Mouse (Mus musculus) layer of hippocampus, adult 8-10 months (tissue): Measurements from ENCODE around the gene Retreg1. TPM values are rescaled to one million over a fixed set of nuclear protein-coding genes. Genes with fewer than 3 reads are reported as not detected.
A peak's percentile ranks its signal among the peaks of the same experiment; 100 is the strongest.
"Not testable (repeated sequence)": the region's sequence is repeated elsewhere in the genome, so short reads cannot be mapped to it uniquely, and the experiment has no call there.

Experiments used
- DNase-seq, 2 experiments: peaks; one replicate each; pipeline ENCODE4 v3.0.0; 2022; ENCODE audit warnings: low spot score in 2 of 2
- microRNA-seq, 2 experiments: library from miRNA; unstranded; fragments of <30 nt; microRNA quantifications; one replicate each; pipeline ENCODE4 v1.2.0; 2022
- total RNA-seq, 4 experiments: library from RNA; stranded (reverse); gene quantifications; 2 replicates each; pipeline ENCODE4 v1.2.4; 2022

Retreg1 gene
- total RNA-seq, 4 experiments from 2014 or later: 33.9 to 36.7 (median 35.5) TPM

- no peak for DNase-seq
Observed at GRCm38 (mm10) chr15:25984734-25985492, 141.9 kb downstream of the Retreg1 start.

GRCm38 (mm10) chr15:25992992-25993727 lies 150.2 kb downstream of the Retreg1 start:
- peak in 1 of 2 experiments; percentile 68 for DNase-seq

DNA sequence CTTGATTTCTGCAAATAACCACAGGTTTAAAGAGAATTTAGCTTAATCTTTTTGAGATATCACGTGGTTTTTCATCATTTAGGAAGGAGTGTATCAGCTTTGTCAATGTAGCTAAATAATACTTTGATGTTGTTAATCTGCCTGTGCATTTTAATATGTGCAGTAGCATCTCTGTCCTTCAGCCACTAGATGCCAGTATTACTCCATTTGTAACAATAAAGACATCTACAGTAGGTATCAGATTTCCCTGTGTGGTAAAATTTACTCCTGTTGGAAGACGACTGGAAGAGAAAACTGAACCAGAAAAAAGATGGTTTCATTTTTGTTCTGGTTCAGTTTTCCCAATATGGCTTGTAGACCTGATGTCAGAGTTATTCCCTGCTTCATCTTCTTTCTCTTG lies 152.5 kb downstream of the Retreg1 start:
- no peak for DNase-seq

- DNase-seq: not testable (repeated sequence)
Observed at GRCm38 (mm10) chr15:25999545-25999944, 156.6 kb downstream of the Retreg1 start.

- DNase-seq: no peak
Observed at GRCm38 (mm10) chr15:26008621-26009020, 165.6 kb downstream of the Retreg1 start.

GRCm38 (mm10) chr15:26012891-26013290 lies 169.9 kb downstream of the Retreg1 start:
- DNase-seq: no peak

GRCm38 (mm10) chr15:26015979-26016665 lies 173.1 kb downstream of the Retreg1 start:
- no peak for DNase-seq

- DNase-seq: no peak
Observed at GRCm38 (mm10) chr15:26021721-26022120, 178.7 kb downstream of the Retreg1 start.

GRCm38 (mm10) chr15:26022636-26023035 lies 179.7 kb downstream of the Retreg1 start:
- DNase-seq: no peak

Small RNA genes lying within 50 kb of the gene (microRNA-seq; reads per million reads assigned to microRNA genes)
- gene Mir7212: 0 reads per million in 2 experiments

Other genes starting within 250 kb of the Retreg1 start
- 10 to 100 TPM; 45.9 to 60.5 (median 53.5) TPM for gene Myo10, start 220.7 kb upstream of the Retreg1 start, total RNA-seq
- gene Zfp622, start 141.2 kb downstream of the Retreg1 start, total RNA-seq: 10 to 100 TPM; 46.2 to 54.1 (median 51.5) TPM